Mouse (Mus musculus) intestine, embryonic 14.5 days (tissue): ENCODE measurements at regions not wholly inside any gene's neighbourhood (a gene's known extent, or its start where the extent isn't known, plus 50 kb on each side); places are given as distances from the start of the nearest gene placed in this dataset.
"Not testable (repeated sequence)": the region's sequence is repeated elsewhere in the genome, so short reads cannot be mapped to it uniquely, and the experiment has no call there.

ENCODE experiments used
- ATAC-seq: fragments of 200-750 bp; cut with Nextera tagmentation; replicated peaks from 2 replicates; pipeline ENCODE4 v1.8.0; 2017; ENCODE audit warnings: low read depth, moderate number of reproducible peaks, moderate TSS enrichment, moderate library complexity; ENCODE audit not compliant: low FRiP score, low TSS enrichment
- DNase-seq: peaks from one replicate; pipeline ENCODE4 v3.0.0-alpha.2; 2018; ENCODE audit warnings: low spot score
- H3K27ac ChIP-seq: fragments of 300-500 bp; sonication (generic); 2 replicates; pipeline ENCODE4 v1.5.1; 2014; ENCODE audit warnings: low read depth, mild to moderate bottlenecking, control low read depth
- H3K27me3 ChIP-seq: fragments of 300-500 bp; sonication (generic); replicated peaks from 2 replicates; pipeline ENCODE4 v1.6.1; 2014; ENCODE audit warnings: low read length, control low read depth; ENCODE audit not compliant: control insufficient read depth, insufficient read depth
- H3K36me3 ChIP-seq: fragments of 300-500 bp; sonication (generic); 2 replicates; pipeline ENCODE4 v1.6.1; 2014; ENCODE audit warnings: low read length, control low read depth; ENCODE audit not compliant: control insufficient read depth, insufficient read depth
- H3K4me1 ChIP-seq: fragments of 300-500 bp; sonication (generic); replicated peaks from 2 replicates; pipeline ENCODE4 v1.6.1; 2014; ENCODE audit warnings: low read length, control low read depth, mixed read lengths; ENCODE audit not compliant: control insufficient read depth, insufficient read depth
- H3K4me2 ChIP-seq: fragments of 300-500 bp; sonication (generic); 2 replicates; pipeline ENCODE4 v1.6.1; 2014; ENCODE audit warnings: low read length
- H3K4me3 ChIP-seq: fragments of 300-500 bp; sonication (generic); 2 replicates; pipeline ENCODE4 v1.5.1; 2014; ENCODE audit warnings: low read depth, low read length, control low read depth, mixed read lengths
- H3K9ac ChIP-seq: fragments of 300-500 bp; sonication (generic); 2 replicates; pipeline ENCODE4 v1.6.1; 2014; ENCODE audit warnings: mild to moderate bottlenecking, low read length
- H3K9me3 ChIP-seq: fragments of 300-500 bp; sonication (generic); 2 replicates; pipeline ENCODE4 v1.6.1; 2016; ENCODE audit warnings: low read length, control low read depth; ENCODE audit not compliant: control insufficient read depth
- WGBS: fragments of 180-500 bp; shearing (Covaris S2); extraction: QIAGEN DNeasy Blood & Tissue Kit; methylation state at CpG from one replicate; pipeline ENCODE4 v1.1.7; 2014; 5-methylcytosine and 5-hydroxymethylcytosine counted together

GRCm38 (mm10) chr7:75393466-75393865 is 61.9 kb upstream of the Akap13 start:
- 93% methylated on average over 2 of the region's 2 CpGs for whole genome bisulfite sequencing
- Histone ChIP-seq H3K27ac (no peak overlapping the region), H3K9me3 (no peaks in the 10 kb centered on the region), H3K4me3 (no peak overlapping the region), H3K27me3 (no peaks in the 10 kb centered on the region), H3K4me2 (no peak overlapping the region), H3K9ac (no peak overlapping the region), H3K4me1 (peaks cover 9% of the 10 kb centered on the region), H3K36me3 (no peaks in the 10 kb centered on the region)
- ATAC-seq = no peak
- no peak for DNase-seq

- no peaks in the 10 kb centered on the region for H3K36me3 ChIP-seq
- no peaks in the 10 kb centered on the region for H3K27me3 ChIP-seq
- H3K27ac ChIP-seq = no peak overlapping the region
- no peak for ATAC-seq
- H3K4me3 ChIP-seq = no peak overlapping the region
- no peak for DNase-seq
- H3K9me3 ChIP-seq = no peaks in the 10 kb centered on the region
- H3K4me1 ChIP-seq = peaks cover 13% of the 10 kb centered on the region
- 45% methylated on average over 8 of the region's 8 CpGs for WGBS
- no peak overlapping the region for H3K4me2 ChIP-seq
- no peak overlapping the region for H3K9ac ChIP-seq
These were observed 60.3 kb upstream of the Akap13 start for GRCm38 (mm10) chr7:75394866-75395580.

- WGBS = 11% methylated on average over 7 of the region's 7 CpGs
- Histone ChIP-seq H3K27me3 (no peaks in the 10 kb centered on the region), H3K4me3 (no peak overlapping the region), H3K9ac (no peak overlapping the region), H3K27ac (peak overlapping the region; percentile 51; the same call in 1 of the 2 replicates), H3K4me2 (peak overlapping the region; percentile 20; the same call in 1 of the 2 replicates), H3K9me3 (no peaks in the 10 kb centered on the region), H3K36me3 (no peaks in the 10 kb centered on the region), H3K4me1 (peaks cover 13% of the 10 kb centered on the region)
- DNase-seq (peak; percentile 75), ATAC-seq (peak; percentile 79)
These were observed 57.8 kb upstream of the Akap13 start for GRCm38 (mm10) chr7:75397559-75397958.

GRCm38 (mm10) chr7:75398480-75398879 is 56.9 kb upstream of the Akap13 start:
- not testable (repeated sequence) for H3K9me3 ChIP-seq, H3K4me3 ChIP-seq, DNase-seq, H3K27ac ChIP-seq, H3K4me2 ChIP-seq, H3K36me3 ChIP-seq, H3K27me3 ChIP-seq, H3K9ac ChIP-seq, ATAC-seq
- H3K4me1 ChIP-seq = peaks cover 13% of the 10 kb centered on the region
- WGBS = 82% methylated on average over 2 of the region's 2 CpGs

- Histone ChIP-seq H3K9me3 (no peaks in the 10 kb centered on the region), H3K4me3 (no peak overlapping the region), H3K4me2 (no peak overlapping the region), H3K4me1 (peaks cover 13% of the 10 kb centered on the region), H3K36me3 (no peaks in the 10 kb centered on the region), H3K27me3 (no peaks in the 10 kb centered on the region), H3K27ac (peak overlapping the region; percentile 22; the same call in 1 of the 2 replicates), H3K9ac (no peak overlapping the region)
- DNase-seq (peak; percentile 62), ATAC-seq (peak; percentile 81)
- WGBS = 44% methylated on average over 7 of the region's 7 CpGs
These were observed 56.2 kb upstream of the Akap13 start for GRCm38 (mm10) chr7:75398904-75399724.

GRCm38 (mm10) chr7:75400471-75400870 is 54.9 kb upstream of the Akap13 start:
- H3K9me3 ChIP-seq = no peaks in the 10 kb centered on the region
- H3K27ac ChIP-seq = no peak overlapping the region
- H3K4me1 ChIP-seq = peaks cover 10% of the 10 kb centered on the region
- H3K9ac ChIP-seq = no peak overlapping the region
- ATAC-seq (no peak), DNase-seq (no peak)
- no peak overlapping the region for H3K4me3 ChIP-seq
- WGBS = 64% methylated on average over 2 of the region's 2 CpGs
- H3K4me2 ChIP-seq = no peak overlapping the region
- no peaks in the 10 kb centered on the region for H3K27me3 ChIP-seq
- no peaks in the 10 kb centered on the region for H3K36me3 ChIP-seq

GRCm38 (mm10) chr7:75404955-75405354 is 50.4 kb upstream of the Akap13 start:
- DNase-seq (no peak), ATAC-seq (no peak)
- Histone ChIP-seq H3K9ac (no peak overlapping the region), H3K9me3 (no peaks in the 10 kb centered on the region), H3K4me3 (no peak overlapping the region), H3K27ac (no peak overlapping the region), H3K4me1 (no peaks in the 10 kb centered on the region; the same call in 1 of the 2 replicates), H3K4me2 (no peak overlapping the region), H3K27me3 (no peaks in the 10 kb centered on the region), H3K36me3 (no peaks in the 10 kb centered on the region)
- WGBS = 78% methylated on average over 3 of the region's 3 CpGs
